Mouse (Mus musculus): ENCODE results near the gene Midn. TPM values are rescaled to one million over a fixed set of nuclear protein-coding genes. Genes with fewer than 3 reads are reported as not detected.
A peak's percentile ranks its signal among the peaks of the same experiment; 100 is the strongest.

The Midn gene
- polyA plus RNA-seq, 1 experiment from 2014 or later = 10.3 TPM

DNA sequence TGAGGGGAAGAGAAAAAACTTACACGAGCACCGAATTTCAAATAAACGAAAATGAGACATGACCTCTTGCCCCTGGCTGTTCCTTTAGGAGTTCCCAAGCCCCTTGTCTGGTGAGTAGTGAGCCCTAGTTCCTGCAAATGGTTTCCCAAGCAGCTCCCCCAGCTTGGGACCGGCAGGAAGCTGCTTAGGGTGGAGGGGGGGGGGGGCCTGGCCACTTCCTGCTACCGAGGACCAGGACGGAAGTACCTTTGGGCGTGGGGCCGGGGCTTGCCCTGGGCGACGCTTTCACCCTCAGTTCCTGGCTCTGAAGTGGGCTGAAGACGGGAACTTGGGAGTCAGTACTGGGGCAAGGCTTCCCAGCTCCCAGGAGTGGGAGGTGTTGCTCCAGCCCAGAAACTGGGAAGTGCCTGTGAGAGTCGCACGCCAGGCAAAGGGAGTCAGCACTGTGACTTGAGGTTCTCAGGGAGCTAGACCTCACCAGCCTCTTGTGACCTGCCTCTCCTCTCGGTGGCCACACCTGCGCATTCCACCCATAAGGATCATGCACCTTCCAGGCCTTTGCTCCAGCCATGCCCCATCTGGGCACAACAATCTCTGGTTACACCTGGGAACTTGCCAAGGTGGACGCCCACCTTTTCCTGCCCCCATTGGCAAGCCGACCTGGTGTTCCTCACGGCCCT is 10.4 kb downstream of the Midn start:
- no peak; the same call in 1 of the 2 replicates for ATAC-seq (replicated peaks; ENCODE audit: extremely low read depth, insufficient read depth, low FRiP score)
- H3K36me3 ChIP-seq (ENCODE audit: control insufficient read depth, insufficient read depth) = peaks cover 39% of the 10 kb centered on the region

DNA sequence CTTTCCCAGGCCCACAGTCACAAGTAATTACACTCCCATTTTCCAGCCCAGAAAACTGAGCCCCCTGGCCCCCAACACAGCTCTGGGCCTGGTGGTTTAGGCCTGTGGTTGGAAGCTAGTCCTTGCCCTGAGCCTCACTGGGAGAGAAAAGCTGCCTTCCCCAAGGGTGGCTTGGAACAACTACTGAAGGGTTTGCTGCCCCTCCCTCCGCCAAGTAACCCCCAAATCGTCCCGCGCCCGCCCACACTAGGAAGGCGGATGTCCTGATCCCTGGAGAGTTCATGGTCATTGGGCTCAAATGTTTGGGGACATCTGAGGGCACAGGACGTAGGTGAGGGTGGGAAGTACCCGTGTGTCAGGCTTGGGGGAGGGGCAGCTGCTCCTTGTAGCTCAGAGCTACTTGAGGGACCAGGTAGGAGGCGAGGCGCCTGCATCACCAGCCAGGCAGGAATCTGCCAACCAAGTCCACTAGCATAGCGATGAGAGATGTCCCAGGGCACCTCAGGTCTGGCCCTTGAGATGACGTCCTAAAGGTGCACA is 11.0 kb downstream of the Midn start:
- ATAC-seq (replicated peaks; ENCODE audit: extremely low read depth, insufficient read depth, low FRiP score) = peak; percentile 0; the same call in 1 of the 2 replicates
- WGBS = 7% methylated on average over 12 of the region's 12 CpGs
- peak overlapping the region; percentile 74 for H3K4me2 ChIP-seq (ENCODE audit: low read depth, low read length)
- peak overlapping the region; percentile 98 for H3K27ac ChIP-seq (ENCODE audit: low read length)
- H3K27me3 ChIP-seq (ENCODE audit: control insufficient read depth, insufficient read depth, low read length) = no peaks in the 10 kb centered on the region
- peak overlapping the region; percentile 49 for H3K9ac ChIP-seq (ENCODE audit: low read length)
- no peaks in the 10 kb centered on the region for H3K9me3 ChIP-seq (replicated peaks; ENCODE audit: control insufficient read depth, low read length)
- peaks cover 80% of the 10 kb centered on the region for H3K4me1 ChIP-seq (ENCODE audit: control insufficient read depth, insufficient read depth, low read length)
- H3K36me3 ChIP-seq (ENCODE audit: control insufficient read depth, insufficient read depth) = peaks cover 33% of the 10 kb centered on the region
- peak overlapping the region; percentile 51 for H3K4me3 ChIP-seq (ENCODE audit: low read length)

More for the DNA sequence above, 10.4 kb downstream of the Midn start:
- Histone ChIP-seq H3K4me2 (ENCODE audit: low read depth, low read length) (peak overlapping the region; percentile 74), H3K27me3 (ENCODE audit: control insufficient read depth, insufficient read depth, low read length) (no peaks in the 10 kb centered on the region), H3K4me3 (ENCODE audit: low read length) (no peak overlapping the region; the same call in 1 of the 2 replicates), H3K9me3 (replicated peaks; ENCODE audit: control insufficient read depth, low read length) (no peaks in the 10 kb centered on the region), H3K27ac (ENCODE audit: low read length) (peak overlapping the region; percentile 98), H3K9ac (ENCODE audit: low read length) (peak overlapping the region; percentile 49), H3K4me1 (ENCODE audit: control insufficient read depth, insufficient read depth, low read length) (peaks cover 79% of the 10 kb centered on the region)
- 11% methylated on average over 18 of the region's 18 CpGs for WGBS

DNA sequence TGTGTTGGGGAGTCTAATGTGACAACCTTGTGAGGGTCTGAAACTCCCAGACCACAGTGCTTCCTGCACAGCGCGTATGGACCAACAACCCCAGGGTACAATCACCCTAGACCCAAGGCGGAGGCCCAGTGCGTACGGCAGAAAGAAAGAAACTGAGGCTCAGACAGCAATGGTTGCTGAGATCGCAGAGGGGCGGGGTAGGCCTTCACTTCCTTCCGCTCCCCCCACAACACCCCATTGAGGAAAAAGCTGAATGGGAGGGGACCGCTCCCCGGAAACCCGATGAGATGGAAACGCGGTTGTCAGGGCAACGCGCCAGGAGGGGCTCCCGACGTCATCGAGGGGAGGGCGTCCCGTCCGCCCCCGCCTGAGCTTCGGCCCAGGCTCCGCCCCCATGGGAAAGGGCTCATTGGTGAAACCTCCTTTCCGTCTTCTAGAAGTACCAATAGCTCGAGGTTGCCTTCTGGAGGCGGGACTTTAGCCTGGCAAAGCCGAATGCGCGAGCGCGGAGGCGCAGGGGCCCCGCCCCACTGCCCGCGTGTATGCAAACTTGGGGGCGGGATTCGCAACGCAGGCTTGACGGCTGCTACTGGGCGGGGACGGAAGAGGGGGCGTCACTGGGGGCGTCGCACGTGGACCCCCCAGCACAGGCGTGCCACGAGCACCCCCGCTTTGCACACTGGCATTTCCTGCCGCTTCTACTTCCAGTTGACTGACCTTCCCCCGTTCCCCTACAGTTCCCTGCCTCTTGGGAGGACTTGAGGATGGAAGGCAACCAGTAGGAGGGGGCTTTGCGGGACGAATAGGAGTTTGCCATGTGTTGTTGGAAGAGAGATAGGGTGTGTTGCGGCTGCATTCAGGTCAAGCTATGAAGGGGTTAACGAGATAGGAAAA is 11.7 kb downstream of the Midn start:
- Histone ChIP-seq H3K36me3 (ENCODE audit: control insufficient read depth, insufficient read depth) (peaks cover 26% of the 10 kb centered on the region), H3K27me3 (ENCODE audit: control insufficient read depth, insufficient read depth, low read length) (no peaks in the 10 kb centered on the region), H3K27ac (ENCODE audit: low read length) (peak overlapping the region; percentile 98), H3K4me1 (ENCODE audit: control insufficient read depth, insufficient read depth, low read length) (peaks cover 79% of the 10 kb centered on the region), H3K4me3 (ENCODE audit: low read length) (peak overlapping the region; percentile 51), H3K9me3 (replicated peaks; ENCODE audit: control insufficient read depth, low read length) (no peaks in the 10 kb centered on the region), H3K4me2 (ENCODE audit: low read depth, low read length) (peak overlapping the region; percentile 74), H3K9ac (ENCODE audit: low read length) (peak overlapping the region; percentile 75)
- peak; percentile 79 for ATAC-seq (replicated peaks; ENCODE audit: extremely low read depth, insufficient read depth, low FRiP score)
- under 1% methylated on average over 55 of the region's 55 CpGs for WGBS

DNA sequence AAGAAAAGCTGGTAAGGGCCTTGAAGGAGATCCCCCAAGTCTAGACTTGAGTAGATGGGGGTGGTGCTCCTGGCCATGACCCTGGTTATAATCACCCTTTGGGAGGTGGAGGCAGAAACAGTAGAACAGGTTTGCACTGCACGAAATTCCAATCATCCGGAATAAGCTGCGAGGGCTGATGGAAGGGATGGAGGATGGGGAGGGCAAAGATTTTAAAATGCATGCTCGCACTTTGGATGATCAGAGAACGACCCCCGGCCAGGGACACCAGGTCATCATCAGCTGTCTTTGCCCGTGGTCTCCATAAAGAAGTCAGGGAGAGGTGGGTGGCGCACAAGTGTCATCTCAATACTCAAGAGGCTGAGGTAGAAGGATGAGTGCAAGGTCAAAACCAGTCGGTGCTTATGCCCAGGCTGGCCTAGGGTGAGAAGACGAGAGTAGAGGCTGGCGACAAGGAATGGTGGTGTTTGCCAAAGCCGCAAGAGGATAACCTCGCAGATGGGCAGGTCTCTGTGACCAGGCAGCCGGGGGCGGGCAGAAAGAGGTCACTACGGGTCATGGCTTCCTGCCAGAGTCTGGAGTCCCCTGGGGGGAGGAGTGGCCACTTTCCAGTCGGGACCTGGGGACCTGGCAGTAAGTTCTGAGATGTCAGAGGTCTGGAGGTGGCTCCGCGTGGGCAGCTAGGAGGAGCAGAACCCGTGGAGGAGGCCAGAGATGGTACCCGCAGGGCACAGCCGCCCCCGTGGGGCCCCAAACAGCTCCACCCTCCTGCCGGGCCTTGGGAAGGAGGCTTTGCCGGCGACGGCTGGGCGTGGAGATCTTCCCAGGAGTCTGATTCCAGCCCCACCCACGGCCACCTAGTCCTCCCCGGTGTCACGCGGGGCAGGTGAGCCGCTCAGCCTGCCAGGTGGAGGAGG is 12.6 kb downstream of the Midn start:
- no peak for ATAC-seq (replicated peaks; ENCODE audit: extremely low read depth, insufficient read depth, low FRiP score)
- WGBS = 1% methylated on average over 33 of the region's 33 CpGs
- peaks cover 77% of the 10 kb centered on the region for H3K4me1 ChIP-seq (ENCODE audit: control insufficient read depth, insufficient read depth, low read length)

DNA sequence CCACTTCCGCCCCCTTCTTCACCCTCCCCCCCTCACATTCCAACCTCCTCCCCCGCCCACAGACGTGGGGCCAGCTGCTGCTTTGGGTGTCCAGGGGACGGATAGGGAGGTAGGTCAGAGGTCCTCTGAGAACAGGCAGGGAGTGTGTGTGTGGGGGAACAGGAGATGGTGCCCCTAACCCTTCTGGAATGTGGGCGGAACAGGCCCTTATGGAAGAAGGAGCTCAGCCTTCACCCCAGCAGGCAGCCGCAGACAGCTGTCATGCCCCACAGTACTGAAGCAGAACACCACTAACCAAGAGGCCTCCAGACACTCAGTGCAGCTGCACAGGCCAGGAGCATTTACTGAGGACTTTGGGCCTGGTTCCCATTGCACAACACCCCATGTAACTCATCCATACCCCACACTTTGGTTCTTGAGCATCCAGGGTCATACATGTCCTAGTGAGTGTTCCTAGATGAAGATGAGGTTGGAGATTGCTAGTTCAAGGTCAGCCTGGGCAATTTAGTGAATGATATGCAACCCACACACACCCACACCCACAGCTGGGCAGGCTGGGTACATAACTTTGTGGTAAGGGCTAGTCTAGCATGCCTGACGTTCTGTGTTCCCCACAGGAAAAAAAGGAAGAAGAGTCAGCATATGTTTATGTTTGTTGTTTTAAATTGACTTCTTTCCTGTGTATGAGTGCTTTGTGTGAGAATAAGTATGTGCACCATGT is 13.6 kb downstream of the Midn start:
- 10% methylated on average over 4 of the region's 7 CpGs for WGBS
- Histone ChIP-seq H3K9ac (ENCODE audit: low read length) (peak overlapping the region; percentile 75), H3K9me3 (replicated peaks; ENCODE audit: control insufficient read depth, low read length) (no peaks in the 10 kb centered on the region), H3K36me3 (ENCODE audit: control insufficient read depth, insufficient read depth) (peaks cover 9% of the 10 kb centered on the region), H3K4me3 (ENCODE audit: low read length) (peak overlapping the region; percentile 51), H3K4me2 (ENCODE audit: low read depth, low read length) (peak overlapping the region; percentile 74), H3K4me1 (ENCODE audit: control insufficient read depth, insufficient read depth, low read length) (peaks cover 78% of the 10 kb centered on the region), H3K27me3 (ENCODE audit: control insufficient read depth, insufficient read depth, low read length) (no peaks in the 10 kb centered on the region), H3K27ac (ENCODE audit: low read length) (peak overlapping the region; percentile 98)
- ATAC-seq (replicated peaks; ENCODE audit: extremely low read depth, insufficient read depth, low FRiP score) = 0 out of 2 replicates have a peak, but pooled peaks have one; percentile 1

More for the DNA sequence above, 12.6 kb downstream of the Midn start:
- peak overlapping the region; percentile 51 for H3K4me3 ChIP-seq (ENCODE audit: low read length)
- H3K36me3 ChIP-seq (ENCODE audit: control insufficient read depth, insufficient read depth) = peaks cover 17% of the 10 kb centered on the region
- H3K27me3 ChIP-seq (ENCODE audit: control insufficient read depth, insufficient read depth, low read length) = no peaks in the 10 kb centered on the region
- H3K4me2 ChIP-seq (ENCODE audit: low read depth, low read length) = peak overlapping the region; percentile 74
- peak overlapping the region; percentile 98 for H3K27ac ChIP-seq (ENCODE audit: low read length)
- no peaks in the 10 kb centered on the region for H3K9me3 ChIP-seq (replicated peaks; ENCODE audit: control insufficient read depth, low read length)
- peak overlapping the region; percentile 75 for H3K9ac ChIP-seq (ENCODE audit: low read length)

DNA sequence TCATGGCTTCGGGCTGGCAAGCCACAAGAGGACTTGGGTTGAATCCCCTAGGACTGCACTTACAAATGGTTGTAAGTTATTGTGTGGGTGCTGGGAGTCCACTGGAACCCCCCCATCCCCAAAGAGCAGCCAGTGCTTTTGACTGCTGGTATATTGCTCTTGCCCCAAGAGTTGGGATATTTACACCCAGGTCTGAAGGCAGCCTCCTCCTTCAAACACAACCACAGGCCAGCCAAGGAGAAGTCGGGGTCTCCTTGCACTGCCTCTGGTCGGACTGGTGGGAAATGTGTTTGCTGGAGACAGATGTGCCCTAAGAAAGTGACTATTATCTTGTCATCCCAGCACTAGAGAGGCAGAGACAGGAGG is 14.2 kb downstream of the Midn start:
- peak overlapping the region; percentile 98 for H3K27ac ChIP-seq (ENCODE audit: low read length)
- H3K36me3 ChIP-seq (ENCODE audit: control insufficient read depth, insufficient read depth) = peaks cover 4% of the 10 kb centered on the region
- ATAC-seq (replicated peaks; ENCODE audit: extremely low read depth, insufficient read depth, low FRiP score) = no peak
- H3K9me3 ChIP-seq (replicated peaks; ENCODE audit: control insufficient read depth, low read length) = no peaks in the 10 kb centered on the region
- H3K4me3 ChIP-seq (ENCODE audit: low read length) = no peak overlapping the region
- no peaks in the 10 kb centered on the region for H3K27me3 ChIP-seq (ENCODE audit: control insufficient read depth, insufficient read depth, low read length)
- WGBS = 79% methylated on average over 3 of the region's 3 CpGs
- H3K9ac ChIP-seq (ENCODE audit: low read length) = no peak overlapping the region
- H3K4me1 ChIP-seq (ENCODE audit: control insufficient read depth, insufficient read depth, low read length) = peaks cover 75% of the 10 kb centered on the region
- H3K4me2 ChIP-seq (ENCODE audit: low read depth, low read length) = no peak overlapping the region

DNA sequence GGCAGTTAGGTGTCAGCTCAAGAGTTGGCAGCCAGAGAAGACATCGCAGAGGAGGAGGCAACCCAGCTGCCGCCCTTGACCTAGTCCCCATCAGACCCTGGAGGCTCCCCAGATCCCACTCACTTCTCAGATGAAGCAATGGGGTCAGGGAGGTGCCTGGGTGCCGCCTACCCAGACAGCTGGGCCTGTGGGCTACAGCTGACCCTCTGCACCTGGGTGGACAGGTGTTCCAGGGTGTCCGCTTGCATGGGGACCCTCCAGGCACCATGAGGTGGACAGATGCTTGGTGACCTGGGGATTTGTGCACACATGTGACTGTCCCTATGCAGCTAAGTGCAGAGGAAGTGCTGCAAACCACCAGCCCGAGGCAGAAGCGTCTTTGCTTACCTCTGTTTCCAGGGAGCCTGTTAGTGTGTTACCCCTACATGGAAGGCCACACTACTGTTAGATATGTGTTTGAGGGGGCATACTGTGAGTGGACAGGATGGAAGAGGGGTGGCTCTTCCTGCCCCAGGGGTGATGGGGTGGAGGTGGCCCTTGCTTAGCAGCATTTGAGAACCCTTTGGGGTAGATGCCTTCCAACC is 14.7 kb downstream of the Midn start:
- Histone ChIP-seq H3K27ac (ENCODE audit: low read length) (peak overlapping the region; percentile 14; the same call in 1 of the 2 replicates), H3K36me3 (ENCODE audit: control insufficient read depth, insufficient read depth) (no peaks in the 10 kb centered on the region), H3K9me3 (replicated peaks; ENCODE audit: control insufficient read depth, low read length) (no peaks in the 10 kb centered on the region), H3K4me1 (ENCODE audit: control insufficient read depth, insufficient read depth, low read length) (peaks cover 71% of the 10 kb centered on the region), H3K27me3 (ENCODE audit: control insufficient read depth, insufficient read depth, low read length) (no peaks in the 10 kb centered on the region), H3K4me2 (ENCODE audit: low read depth, low read length) (no peak overlapping the region), H3K4me3 (ENCODE audit: low read length) (no peak overlapping the region), H3K9ac (ENCODE audit: low read length) (no peak overlapping the region)
- 73% methylated on average over 6 of the region's 6 CpGs for WGBS
- no peak for ATAC-seq (replicated peaks; ENCODE audit: extremely low read depth, insufficient read depth, low FRiP score)
